Mouse (Mus musculus) kidney, postnatal 0 days (tissue): ENCODE data around the gene Pknox2. TPM values are rescaled to one million over a fixed set of nuclear protein-coding genes. Genes with fewer than 3 reads are reported as not detected.

ENCODE experiments used
- ATAC-seq: fragments of 200-750 bp; cut with Nextera tagmentation; replicated peaks from 2 replicates; pipeline ENCODE4 v1.8.0; 2017; ENCODE audit warnings: low read depth, moderate number of reproducible peaks, moderate TSS enrichment, moderate library complexity; ENCODE audit not compliant: low FRiP score
- DNase-seq: peaks from one replicate; pipeline ENCODE4 v3.0.0-alpha.2; 2016; ENCODE audit warnings: low spot score
- H3K27ac ChIP-seq: fragments of 300-500 bp; sonication (generic); 2 replicates; pipeline ENCODE4 v1.5.1; 2014; ENCODE audit warnings: mild to moderate bottlenecking
- H3K27me3 ChIP-seq: fragments of 300-500 bp; sonication (generic); 2 replicates; pipeline ENCODE4 v1.6.1; 2014; ENCODE audit warnings: low read length, mixed read lengths; ENCODE audit not compliant: insufficient read depth
- H3K36me3 ChIP-seq: fragments of 300-500 bp; sonication (generic); 2 replicates; pipeline ENCODE4 v1.6.1; 2014; ENCODE audit warnings: low read length, mixed read lengths; ENCODE audit not compliant: insufficient read depth
- H3K4me1 ChIP-seq: fragments of 300-500 bp; sonication (generic); replicated peaks from 2 replicates; pipeline ENCODE4 v1.6.1; 2014; ENCODE audit warnings: antibody characterized with exemption, low read length, mixed read lengths; ENCODE audit not compliant: insufficient read depth
- H3K4me2 ChIP-seq: fragments of 300-500 bp; sonication (generic); 2 replicates; pipeline ENCODE4 v1.6.1; 2014; ENCODE audit warnings: mild to moderate bottlenecking, low read length, moderate library complexity, mixed read lengths
- H3K4me3 ChIP-seq: fragments of 300-500 bp; sonication (generic); replicated peaks from 2 replicates; pipeline ENCODE4 v1.5.1; 2014; ENCODE audit warnings: low read depth, low read length
- H3K9ac ChIP-seq: fragments of 300-500 bp; sonication (generic); 2 replicates; pipeline ENCODE4 v1.6.1; 2014; ENCODE audit warnings: low read depth, low read length
- H3K9me3 ChIP-seq: fragments of 300-500 bp; sonication (generic); replicated peaks from 2 replicates; pipeline ENCODE4 v1.6.1; 2016; ENCODE audit warnings: low read length, inconsistent platforms, mixed read lengths
- CTCF ChIP-seq: IDR thresholded peaks from 2 replicates; pipeline ENCODE4 v1.5.1; 2016; ENCODE audit warnings: antibody characterized with exemption, low read depth, mild to moderate bottlenecking, moderate library complexity
- WGBS: fragments of 180-500 bp; shearing (Covaris S2); extraction: QIAGEN DNeasy Blood & Tissue Kit; methylation state at CpG from one replicate; pipeline ENCODE4 v1.1.7; 2014; 5-methylcytosine and 5-hydroxymethylcytosine counted together
- polyA plus RNA-seq: library from polyadenylated mRNA; unstranded; fragments of >200 nt; fragmentation: Nextera tagmentation; extraction: Ambion mirVana; gene quantifications from 2 replicates; pipeline ENCODE4 v1.2.1, GENCODE M21; 2015

The Pknox2 gene
- polyA plus RNA-seq, 1 experiment from 2014 or later = 6.0 TPM

- Histone ChIP-seq H3K4me3 (no peak overlapping the region), H3K36me3 (no peaks in the 10 kb centered on the region), H3K4me1 (no peaks in the 10 kb centered on the region), H3K9ac (no peak overlapping the region), H3K4me2 (no peak overlapping the region), H3K9me3 (no peaks in the 10 kb centered on the region), H3K27me3 (no peaks in the 10 kb centered on the region), H3K27ac (no peak overlapping the region)
- DNase-seq = no peak
- 37% methylated on average over 11 of the region's 11 CpGs for WGBS
- TF ChIP-seq CTCF = peak; percentile 42; the same call in 1 of the 2 replicates
- ATAC-seq = peak; percentile 34; the same call in 1 of the 2 replicates
Measured at GRCm38 (mm10) chr9:36976596-36977362, 170.4 kb downstream of the Pknox2 start.

- H3K36me3 ChIP-seq = no peaks in the 10 kb centered on the region
- H3K4me1 ChIP-seq = no peaks in the 10 kb centered on the region
- H3K4me3 ChIP-seq = no peak overlapping the region
- WGBS = 41% methylated on average over 11 of the region's 11 CpGs
- no peak overlapping the region for H3K4me2 ChIP-seq
- H3K9me3 ChIP-seq = no peaks in the 10 kb centered on the region
- H3K27ac ChIP-seq = no peak overlapping the region
- DNase-seq (peak; percentile 64), ATAC-seq (no peak)
- peak; percentile 56 for TF ChIP-seq CTCF
- no peak overlapping the region for H3K9ac ChIP-seq
- H3K27me3 ChIP-seq = no peaks in the 10 kb centered on the region
Measured at GRCm38 (mm10) chr9:36973486-36974227, 173.6 kb downstream of the Pknox2 start.

GRCm38 (mm10) chr9:36972089-36972488 is 175.1 kb downstream of the Pknox2 start:
- no peak for TF ChIP-seq CTCF
- WGBS = 36% methylated on average over 3 of the region's 3 CpGs
- no peaks in the 10 kb centered on the region for H3K9me3 ChIP-seq
- H3K36me3 ChIP-seq = no peaks in the 10 kb centered on the region
- H3K9ac ChIP-seq = no peak overlapping the region
- H3K4me2 ChIP-seq = no peak overlapping the region
- H3K27ac ChIP-seq = no peak overlapping the region
- ATAC-seq (no peak), DNase-seq (no peak)
- H3K4me1 ChIP-seq = no peaks in the 10 kb centered on the region
- no peaks in the 10 kb centered on the region for H3K27me3 ChIP-seq
- H3K4me3 ChIP-seq = no peak overlapping the region

GRCm38 (mm10) chr9:36971066-36971465 is 176.1 kb downstream of the Pknox2 start:
- no peak; the same call in 1 of the 2 replicates for TF ChIP-seq CTCF
- no peaks in the 10 kb centered on the region for H3K27me3 ChIP-seq
- H3K36me3 ChIP-seq = no peaks in the 10 kb centered on the region
- H3K4me3 ChIP-seq = no peak overlapping the region
- no peaks in the 10 kb centered on the region for H3K4me1 ChIP-seq
- DNase-seq (peak; percentile 53), ATAC-seq (no peak)
- H3K4me2 ChIP-seq = no peak overlapping the region; the same call in 1 of the 2 replicates
- no peaks in the 10 kb centered on the region for H3K9me3 ChIP-seq
- 7% methylated on average over 3 of the region's 3 CpGs for WGBS
- no peak overlapping the region for H3K9ac ChIP-seq
- no peak overlapping the region for H3K27ac ChIP-seq

- no peaks in the 10 kb centered on the region for H3K36me3 ChIP-seq
- H3K27ac ChIP-seq = no peak overlapping the region
- ATAC-seq = no peak
- WGBS = 8% methylated on average over 5 of the region's 5 CpGs
- no peaks in the 10 kb centered on the region for H3K27me3 ChIP-seq
- peak; percentile 87 for TF ChIP-seq CTCF
- no peak overlapping the region for H3K4me3 ChIP-seq
- peak; percentile 84 for DNase-seq
- no peaks in the 10 kb centered on the region for H3K4me1 ChIP-seq
- no peaks in the 10 kb centered on the region for H3K9me3 ChIP-seq
- H3K4me2 ChIP-seq = no peak overlapping the region; the same call in 1 of the 2 replicates
- no peak overlapping the region for H3K9ac ChIP-seq
Measured at GRCm38 (mm10) chr9:36970651-36971050, 176.6 kb downstream of the Pknox2 start.

GRCm38 (mm10) chr9:36969131-36969530 is 178.1 kb downstream of the Pknox2 start:
- H3K4me1 ChIP-seq = no peaks in the 10 kb centered on the region
- ATAC-seq = no peak
- H3K9me3 ChIP-seq = no peaks in the 10 kb centered on the region
- H3K4me3 ChIP-seq = no peak overlapping the region
- no peak for TF ChIP-seq CTCF
- H3K36me3 ChIP-seq = no peaks in the 10 kb centered on the region
- no peak for DNase-seq
- H3K27me3 ChIP-seq = no peaks in the 10 kb centered on the region
- WGBS = 91% methylated on average over 1 of the region's 1 CpGs
- no peak overlapping the region for H3K4me2 ChIP-seq
- no peak overlapping the region for H3K27ac ChIP-seq
- H3K9ac ChIP-seq = no peak overlapping the region
